Mouse (Mus musculus) bone marrow, adult 2 months (tissue): ENCODE data around the gene Larp6.

Experiments
- CTCF ChIP-seq: fragments of 200-500 bp; IDR thresholded peaks from 2 replicates; pipeline ENCODE4 v1.5.1; 2011; ENCODE audit warnings: low read length, control low read depth; ENCODE audit not compliant: control insufficient read depth, insufficient read depth
- POLR2A ChIP-seq: fragments of 200-500 bp; IDR thresholded peaks from 2 replicates; pipeline ENCODE4 v1.6.1; 2011; ENCODE audit warnings: low read depth, mild to moderate bottlenecking, control low read depth, low read length, borderline replicate concordance; ENCODE audit not compliant: control insufficient read depth

DNA sequence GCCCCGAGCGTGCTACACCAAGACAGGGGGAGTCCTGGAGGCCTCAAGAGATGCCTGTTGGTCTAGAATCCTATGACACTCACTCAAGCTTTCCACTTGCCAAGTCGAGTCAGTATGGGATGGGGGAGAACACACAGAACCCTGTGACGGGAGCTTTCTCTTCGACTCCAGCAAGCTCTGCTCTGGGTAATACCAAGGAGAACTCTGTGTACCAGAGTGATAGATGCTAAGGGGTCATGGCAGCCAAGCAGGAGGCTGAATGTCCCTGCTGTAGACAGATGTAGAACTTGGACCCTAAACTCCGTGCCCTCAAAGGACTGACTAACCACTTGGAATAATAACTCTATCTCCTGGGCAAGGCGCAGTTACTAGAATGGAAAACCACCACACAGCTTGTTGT is 12.2 kb downstream of the Larp6 start:
- TF ChIP-seq POLR2A (no peak), CTCF (no peak)
